Mouse (Mus musculus) kidney, embryonic 14.5 days (tissue): ENCODE data around the gene Cacna1c. TPM values are rescaled to one million over a fixed set of nuclear protein-coding genes. Genes with fewer than 3 reads are reported as not detected.

Source experiments
- ATAC-seq: fragments of 200-750 bp; cut with Nextera tagmentation; 2 replicates; pipeline ENCODE4 v1.8.0; 2017; ENCODE audit warnings: moderate number of reproducible peaks, mild to moderate bottlenecking, moderate TSS enrichment, moderate library complexity; ENCODE audit not compliant: low FRiP score, low TSS enrichment
- H3K27ac ChIP-seq: fragments of 300-500 bp; sonication (generic); 2 replicates; pipeline ENCODE4 v1.5.1; 2014; ENCODE audit warnings: low read depth, mild to moderate bottlenecking, low read length, moderate library complexity, mixed read lengths
- H3K27me3 ChIP-seq: fragments of 300-500 bp; sonication (generic); 2 replicates; pipeline ENCODE4 v1.6.1; 2014; ENCODE audit warnings: mild to moderate bottlenecking, low read length; ENCODE audit not compliant: control insufficient read depth, insufficient read depth
- H3K36me3 ChIP-seq: fragments of 300-500 bp; sonication (generic); 2 replicates; pipeline ENCODE4 v1.6.1; 2014; ENCODE audit warnings: low read length, mixed read lengths; ENCODE audit not compliant: control insufficient read depth, insufficient read depth
- H3K4me1 ChIP-seq: fragments of 300-500 bp; sonication (generic); 2 replicates; pipeline ENCODE4 v1.6.1; 2014; ENCODE audit warnings: low read length, mixed read lengths; ENCODE audit not compliant: control insufficient read depth, insufficient read depth
- H3K4me2 ChIP-seq: fragments of 300-500 bp; sonication (generic); replicated peaks from 2 replicates; pipeline ENCODE4 v1.6.1; 2014; ENCODE audit warnings: low read depth, mild to moderate bottlenecking, low read length
- H3K4me3 ChIP-seq: fragments of 300-500 bp; sonication (generic); 2 replicates; pipeline ENCODE4 v1.5.1; 2014; ENCODE audit warnings: mild to moderate bottlenecking, low read length
- H3K9ac ChIP-seq: fragments of 300-500 bp; sonication (generic); 2 replicates; pipeline ENCODE4 v1.6.1; 2014; ENCODE audit warnings: low read depth, mild to moderate bottlenecking, low read length, moderate library complexity
- H3K9me3 ChIP-seq: fragments of 300-500 bp; sonication (generic); 2 replicates; pipeline ENCODE4 v1.6.1; 2016; ENCODE audit warnings: low read length; ENCODE audit not compliant: control insufficient read depth
- WGBS: fragments of 180-500 bp; shearing (Covaris S2); extraction: QIAGEN DNeasy Blood & Tissue Kit; methylation state at CpG from one replicate; pipeline ENCODE4 v1.1.7; 2014; 5-methylcytosine and 5-hydroxymethylcytosine counted together
- polyA plus RNA-seq: library from polyadenylated mRNA; unstranded; fragments of >200 nt; fragmentation: Nextera tagmentation; extraction: Ambion mirVana; gene quantifications from 2 replicates; pipeline ENCODE4 v1.2.1, GENCODE M21; 2014

The Cacna1c gene
- polyA plus RNA-seq, 1 experiment from 2014 or later = 3.3 TPM

DNA sequence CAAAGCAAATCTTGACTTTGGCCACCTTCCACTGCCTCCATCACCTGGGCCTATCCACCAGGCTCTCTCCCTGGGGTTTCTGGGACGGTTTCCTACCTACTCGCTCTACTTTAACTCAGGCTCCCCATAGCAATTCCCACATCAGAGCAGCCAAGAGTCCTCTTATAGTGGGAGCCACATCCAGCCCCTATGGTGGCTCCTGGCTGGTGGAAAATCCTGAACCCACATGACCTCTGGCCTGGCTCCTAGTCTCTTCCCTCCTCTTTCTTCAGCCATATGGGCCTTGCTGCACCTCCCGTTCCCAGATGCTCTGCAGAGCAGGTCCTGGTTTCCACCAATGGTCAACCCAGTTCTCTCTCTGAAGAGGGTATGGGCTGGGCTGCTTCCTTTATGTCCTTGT is 506.8 kb downstream of the Cacna1c start:
- H3K27me3 ChIP-seq = no peaks in the 10 kb centered on the region
- no peaks in the 10 kb centered on the region for H3K4me1 ChIP-seq
- H3K27ac ChIP-seq = no peak overlapping the region
- H3K9ac ChIP-seq = no peak overlapping the region
- no peak overlapping the region for H3K4me3 ChIP-seq
- H3K36me3 ChIP-seq = no peaks in the 10 kb centered on the region
- no peaks in the 10 kb centered on the region for H3K9me3 ChIP-seq
- no peak overlapping the region for H3K4me2 ChIP-seq
- 94% methylated on average over 3 of the region's 3 CpGs for WGBS
- ATAC-seq = no peak

DNA sequence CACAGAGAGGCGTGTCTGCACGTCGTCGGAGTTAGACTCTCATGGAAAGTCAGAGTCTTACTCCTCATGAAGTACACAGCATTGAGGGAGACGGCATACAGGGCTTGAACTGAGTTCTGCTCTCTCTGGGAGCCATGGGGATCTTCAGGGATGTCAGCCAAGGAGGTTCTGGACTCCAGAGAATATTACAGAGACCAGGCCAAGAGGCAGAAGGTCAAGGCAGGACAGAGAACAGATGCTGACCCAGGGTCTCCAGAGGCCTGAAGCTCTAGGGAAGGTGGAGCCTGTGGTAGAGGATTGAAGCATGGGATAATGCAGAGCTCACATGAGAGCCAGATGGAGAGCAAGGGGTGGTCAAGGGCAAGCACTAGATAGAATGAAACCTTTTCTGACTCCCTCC is 507.4 kb downstream of the Cacna1c start:
- no peaks in the 10 kb centered on the region for H3K36me3 ChIP-seq
- H3K4me2 ChIP-seq = no peak overlapping the region
- no peaks in the 10 kb centered on the region for H3K4me1 ChIP-seq
- H3K9me3 ChIP-seq = no peaks in the 10 kb centered on the region
- no peaks in the 10 kb centered on the region for H3K27me3 ChIP-seq
- no peak for ATAC-seq
- no peak overlapping the region for H3K27ac ChIP-seq
- WGBS = 89% methylated on average over 5 of the region's 5 CpGs
- H3K4me3 ChIP-seq = no peak overlapping the region
- H3K9ac ChIP-seq = no peak overlapping the region

DNA sequence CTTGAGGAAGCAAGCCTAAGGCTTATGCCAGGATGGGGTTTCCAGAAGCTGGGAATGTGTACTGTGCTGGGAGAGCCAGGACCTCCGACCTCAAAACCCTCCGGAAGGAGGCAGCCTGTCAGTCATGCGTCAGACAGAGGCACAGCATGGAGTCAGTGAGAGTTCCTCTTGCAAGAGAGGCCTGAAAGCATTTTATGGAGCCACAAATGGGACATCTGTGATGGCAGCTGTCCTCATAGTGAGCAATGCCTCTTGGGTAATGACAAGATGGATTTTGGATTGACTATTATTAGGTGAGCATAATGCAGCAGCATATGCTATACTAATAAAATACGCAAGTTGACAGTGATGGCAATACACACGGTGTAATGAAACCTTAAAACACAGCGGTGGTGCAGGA is 515.4 kb downstream of the Cacna1c start:
- no peak overlapping the region for H3K4me3 ChIP-seq
- no peaks in the 10 kb centered on the region for H3K4me1 ChIP-seq
- no peak overlapping the region for H3K9ac ChIP-seq
- no peak for ATAC-seq
- no peaks in the 10 kb centered on the region for H3K9me3 ChIP-seq
- H3K4me2 ChIP-seq = no peak overlapping the region
- WGBS = 65% methylated on average over 6 of the region's 6 CpGs
- H3K27me3 ChIP-seq = no peaks in the 10 kb centered on the region
- no peaks in the 10 kb centered on the region for H3K36me3 ChIP-seq
- no peak overlapping the region for H3K27ac ChIP-seq

DNA sequence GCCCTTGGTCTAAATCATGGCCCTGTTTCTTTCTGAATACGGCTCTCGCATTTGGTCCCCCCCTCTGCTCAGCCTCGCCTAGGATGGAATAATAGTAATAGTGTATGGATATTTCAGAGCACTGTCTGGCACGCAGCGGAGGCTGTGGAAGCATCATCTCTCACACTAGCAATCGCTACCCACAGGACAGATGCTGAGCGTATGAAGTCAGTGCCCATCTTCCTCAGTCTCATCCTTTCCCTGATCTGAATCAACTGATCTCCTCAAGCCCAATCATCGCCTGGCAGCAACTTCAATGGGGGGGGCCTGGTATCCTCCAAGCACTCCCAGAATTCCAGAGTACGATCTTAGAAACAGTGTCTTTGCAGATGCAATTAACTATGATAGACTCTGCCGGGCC is 518.2 kb downstream of the Cacna1c start:
- Histone ChIP-seq H3K9me3 (no peaks in the 10 kb centered on the region), H3K4me2 (no peak overlapping the region), H3K27ac (no peak overlapping the region), H3K27me3 (no peaks in the 10 kb centered on the region), H3K4me3 (no peak overlapping the region), H3K9ac (no peak overlapping the region), H3K4me1 (no peaks in the 10 kb centered on the region), H3K36me3 (no peaks in the 10 kb centered on the region)
- 96% methylated on average over 10 of the region's 10 CpGs for WGBS
- no peak for ATAC-seq

DNA sequence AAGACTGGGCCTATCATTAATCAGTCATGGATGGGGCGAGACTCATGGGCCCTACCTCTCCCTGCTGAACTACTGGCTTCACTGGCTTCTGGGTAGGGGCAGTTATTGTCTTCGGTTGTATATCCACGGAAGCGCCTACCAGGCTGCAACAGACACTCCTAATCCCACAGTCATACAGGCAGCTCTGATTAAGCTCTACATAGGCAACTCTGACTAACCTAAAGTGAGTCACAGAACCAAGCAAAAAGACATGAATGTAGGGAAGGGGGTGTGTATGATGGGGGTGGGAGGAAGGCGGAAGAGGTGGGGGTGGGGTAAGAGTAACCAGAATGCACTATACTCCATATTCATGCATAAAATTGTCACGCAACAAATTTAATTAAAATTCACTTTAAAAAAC is 518.9 kb downstream of the Cacna1c start:
- Histone ChIP-seq H3K27me3 (no peaks in the 10 kb centered on the region), H3K36me3 (no peaks in the 10 kb centered on the region), H3K4me2 (no peak overlapping the region), H3K27ac (no peak overlapping the region), H3K4me1 (no peaks in the 10 kb centered on the region), H3K9ac (no peak overlapping the region), H3K4me3 (no peak overlapping the region), H3K9me3 (no peaks in the 10 kb centered on the region)
- no peak for ATAC-seq
- WGBS = 89% methylated on average over 6 of the region's 6 CpGs

DNA sequence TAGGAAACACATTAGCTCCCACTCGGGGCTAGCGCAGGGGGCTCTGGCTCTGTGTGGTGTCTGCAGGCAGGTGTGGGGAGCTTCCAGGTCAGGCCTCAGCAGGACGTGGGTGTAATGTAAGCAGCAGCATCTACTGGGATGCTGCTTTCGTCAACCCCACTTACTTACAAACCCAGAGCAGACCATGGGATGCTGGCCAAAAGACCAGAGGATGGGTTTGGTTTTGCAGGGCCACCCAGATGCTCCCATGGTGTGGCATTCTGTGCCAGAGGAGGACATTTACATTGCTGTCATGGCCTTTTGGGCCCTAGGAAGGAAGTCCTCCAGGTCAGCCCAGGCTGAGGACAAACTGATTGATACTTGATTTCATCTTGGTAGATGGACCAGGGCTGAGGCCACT is 521.4 kb downstream of the Cacna1c start:
- no peak overlapping the region for H3K4me3 ChIP-seq
- no peaks in the 10 kb centered on the region for H3K9me3 ChIP-seq
- no peaks in the 10 kb centered on the region for H3K27me3 ChIP-seq
- H3K36me3 ChIP-seq = no peaks in the 10 kb centered on the region
- no peak overlapping the region for H3K27ac ChIP-seq
- no peak overlapping the region for H3K9ac ChIP-seq
- no peaks in the 10 kb centered on the region for H3K4me1 ChIP-seq
- 80% methylated on average over 4 of the region's 4 CpGs for WGBS
- no peak overlapping the region for H3K4me2 ChIP-seq
- no peak for ATAC-seq

DNA sequence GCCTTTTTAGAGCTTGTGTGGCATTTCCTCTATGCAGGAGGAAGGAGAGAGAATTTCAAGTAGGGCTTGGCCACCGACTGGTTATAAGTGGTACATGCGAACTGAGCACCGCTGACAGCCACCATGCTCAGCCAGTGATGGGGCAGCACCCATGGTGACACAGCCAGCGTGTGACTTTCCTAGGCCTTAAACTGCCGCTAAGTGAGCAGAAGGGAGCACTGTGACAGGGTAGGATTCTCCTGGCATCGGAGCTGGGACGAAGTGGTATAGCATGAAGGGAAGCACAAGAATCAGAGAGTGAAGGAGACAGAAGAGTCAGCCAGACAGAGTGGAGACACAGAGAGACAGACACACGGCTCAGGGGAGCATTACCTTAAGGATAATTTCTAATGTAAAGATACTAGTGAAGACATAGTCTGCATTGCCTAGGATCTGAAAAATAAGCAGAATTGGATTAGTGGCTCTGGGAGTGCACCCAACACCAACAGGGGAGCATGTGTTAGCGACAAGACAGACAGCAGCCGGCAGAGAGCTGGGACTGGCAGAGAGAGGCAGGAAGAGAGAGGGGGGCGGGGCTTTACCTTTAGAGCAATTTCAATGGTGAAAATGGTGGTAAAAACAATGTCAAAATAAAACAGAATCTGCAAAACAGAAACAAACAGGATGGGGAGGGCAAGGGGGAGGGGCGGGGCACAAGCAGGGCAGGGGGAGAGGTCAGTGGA is 522.1 kb downstream of the Cacna1c start:
- Histone ChIP-seq H3K9ac (no peak overlapping the region), H3K27ac (no peak overlapping the region), H3K27me3 (no peaks in the 10 kb centered on the region), H3K4me2 (no peak overlapping the region), H3K4me3 (no peak overlapping the region), H3K9me3 (no peaks in the 10 kb centered on the region), H3K4me1 (no peaks in the 10 kb centered on the region), H3K36me3 (no peaks in the 10 kb centered on the region)
- WGBS = 77% methylated on average over 12 of the region's 12 CpGs
- no peak for ATAC-seq

DNA sequence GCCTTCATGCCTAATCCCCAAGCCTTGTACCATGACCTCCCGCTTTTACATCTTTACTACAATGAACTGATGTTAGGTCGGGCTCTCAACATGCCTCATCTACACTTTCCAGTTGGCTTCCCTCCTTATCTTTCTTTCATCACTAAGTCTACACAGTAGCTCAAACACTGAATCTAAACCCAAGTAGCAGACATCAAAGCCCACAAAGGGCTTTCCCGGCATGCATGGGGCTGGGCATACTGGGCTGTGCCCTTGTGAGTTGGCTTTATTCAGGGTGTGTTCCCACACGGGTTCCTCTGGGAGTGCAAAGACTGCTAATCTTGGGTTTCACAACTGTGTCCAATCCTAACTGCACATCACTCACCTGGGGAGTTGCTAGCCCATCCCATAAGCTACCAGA is 542.9 kb downstream of the Cacna1c start:
- Histone ChIP-seq H3K36me3 (no peaks in the 10 kb centered on the region), H3K27me3 (no peaks in the 10 kb centered on the region), H3K9ac (no peak overlapping the region), H3K9me3 (no peaks in the 10 kb centered on the region), H3K27ac (no peak overlapping the region), H3K4me3 (no peak overlapping the region), H3K4me2 (no peak overlapping the region), H3K4me1 (no peaks in the 10 kb centered on the region)
- ATAC-seq = no peak
- 76% methylated on average over 4 of the region's 4 CpGs for WGBS

DNA sequence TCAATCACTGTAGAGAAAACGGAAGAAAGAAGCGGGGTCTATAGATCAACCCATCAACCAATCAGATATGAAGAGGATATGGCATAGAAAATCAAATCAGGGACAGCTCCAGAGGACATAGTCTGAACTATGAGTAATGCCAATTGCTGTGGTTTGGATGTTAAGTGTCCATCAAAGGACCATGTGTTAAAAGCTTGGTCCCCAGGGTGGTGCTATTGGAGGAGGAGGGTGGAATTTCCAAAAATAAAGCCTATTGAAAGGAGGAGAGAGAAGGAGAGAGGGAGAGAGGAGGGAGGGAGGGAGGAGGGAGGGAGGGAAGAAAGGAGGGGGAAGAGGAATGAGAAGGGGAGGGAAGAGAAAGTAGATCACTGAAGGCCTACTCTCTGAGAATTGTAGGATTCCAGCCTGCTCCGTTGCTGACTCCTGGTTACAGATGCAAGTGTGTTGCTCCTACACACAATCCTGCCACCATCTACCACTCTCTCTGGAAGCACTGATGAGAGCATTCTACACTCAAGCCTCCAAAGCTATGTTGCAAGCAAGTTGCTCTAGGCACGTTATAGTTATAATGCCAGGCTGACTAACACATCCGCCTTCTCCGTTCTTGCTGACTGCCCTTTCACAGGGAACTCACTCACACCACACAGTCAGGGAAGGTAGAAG is 547.0 kb downstream of the Cacna1c start:
- no peaks in the 10 kb centered on the region for H3K36me3 ChIP-seq
- no peak overlapping the region for H3K9ac ChIP-seq
- H3K4me3 ChIP-seq = no peak overlapping the region
- 89% methylated on average over 6 of the region's 6 CpGs for WGBS
- H3K27ac ChIP-seq = no peak overlapping the region
- H3K9me3 ChIP-seq = no peaks in the 10 kb centered on the region
- H3K4me1 ChIP-seq = no peaks in the 10 kb centered on the region
- no peak for ATAC-seq
- no peak overlapping the region for H3K4me2 ChIP-seq
- H3K27me3 ChIP-seq = no peaks in the 10 kb centered on the region
